Mouse (Mus musculus): ENCODE results near the gene Tmem258. TPM values are rescaled to one million over a fixed set of nuclear protein-coding genes. Genes with fewer than 3 reads are reported as not detected.

The Tmem258 gene
- total RNA-seq, 1 experiment, result 455 TPM

GRCm38 (mm10) chr19:10191326-10191725 is 12.5 kb upstream of the Tmem258 start:
- H3K4me1 ChIP-seq (ENCODE audit: control insufficient read depth in 2 of 2, insufficient read depth in 2 of 2, low read length in 2 of 2, poor library complexity in 1 of 2), result peaks cover 0 to 7% of the 10 kb centered on the region in 2 experiments; a peak in 1 of 4 replicates
- H3K27ac ChIP-seq (ENCODE audit: insufficient read depth, low read depth, low read length, poor library complexity, severe bottlenecking), result no peak overlapping the region
- H3K9ac ChIP-seq (ENCODE audit: insufficient read depth, low read depth, low read length, poor library complexity, severe bottlenecking), result no peak overlapping the region
- in situ Hi-C loops (cut with MboI; ENCODE audit: low sequenced_read_pairs in 2 of 2, unreplicated experiment in 2 of 2), result no loop called here
- H3K9me3 ChIP-seq (ENCODE audit: control insufficient read depth, insufficient read depth, low read depth, low read length), result no peaks in the 10 kb centered on the region
- TF ChIP-seq CHD2 (IDR thresholded peaks at IDR 0.05; ENCODE audit: low read depth, low read length) (no peak), HCFC1 (IDR thresholded peaks at IDR 0.05; ENCODE audit: borderline replicate concordance, insufficient read depth, low read length) (no peak), ZC3H11A (IDR thresholded peaks at IDR 0.05; ENCODE audit: borderline replicate concordance, low read depth, low read length) (no peak), ZNF384 (IDR thresholded peaks at IDR 0.05; ENCODE audit: low read depth, low read length) (no peak), MAFK (IDR thresholded peaks at IDR 0.05; ENCODE audit: insufficient read depth, low read depth, low read length) (no peak)
- H3K4me3 ChIP-seq (ENCODE audit: insufficient read depth in 1 of 2, low read depth in 1 of 2, low read length in 2 of 2, poor library complexity in 1 of 2, severe bottlenecking in 1 of 2), result no peak overlapping the region
- H3K36me3 ChIP-seq (ENCODE audit: control insufficient read depth, insufficient read depth, low read length, poor library complexity, severe bottlenecking), result peaks cover 55% of the 10 kb centered on the region
- DNase-seq (ENCODE audit: low read depth, low spot score), result no peak

GRCm38 (mm10) chr19:10194337-10194736 is 9.5 kb upstream of the Tmem258 start:
- Histone ChIP-seq H3K4me1 (ENCODE audit: control insufficient read depth in 2 of 2, insufficient read depth in 2 of 2, low read length in 2 of 2, poor library complexity in 1 of 2) (peaks cover 0 to 9% of the 10 kb centered on the region in 2 experiments; a peak in 1 of 4 replicates), H3K27ac (ENCODE audit: insufficient read depth, low read depth, low read length, poor library complexity, severe bottlenecking) (no peak overlapping the region), H3K9me3 (ENCODE audit: control insufficient read depth, insufficient read depth, low read depth, low read length) (no peaks in the 10 kb centered on the region), H3K9ac (ENCODE audit: insufficient read depth, low read depth, low read length, poor library complexity, severe bottlenecking) (peak overlapping the region; percentile 42; the same call in 1 of the 2 replicates), H3K4me3 (ENCODE audit: insufficient read depth in 1 of 2, low read depth in 1 of 2, low read length in 2 of 2, poor library complexity in 1 of 2, severe bottlenecking in 1 of 2) (peak overlapping the region; percentile 43 to 45), H3K36me3 (ENCODE audit: control insufficient read depth, insufficient read depth, low read length, poor library complexity, severe bottlenecking) (peaks cover 40% of the 10 kb centered on the region)
- DNase-seq (ENCODE audit: low read depth, low spot score), result peak; percentile 17
- in situ Hi-C loops (cut with MboI; ENCODE audit: low sequenced_read_pairs in 2 of 2, unreplicated experiment in 2 of 2), result no loop called here
- no peak for TF ChIP-seq ZNF384 (IDR thresholded peaks at IDR 0.05; ENCODE audit: low read depth, low read length)
- TF ChIP-seq MAFK (IDR thresholded peaks at IDR 0.05; ENCODE audit: insufficient read depth, low read depth, low read length), result no peak
- no peak for TF ChIP-seq HCFC1 (IDR thresholded peaks at IDR 0.05; ENCODE audit: borderline replicate concordance, insufficient read depth, low read length)
- TF ChIP-seq ZC3H11A (IDR thresholded peaks at IDR 0.05; ENCODE audit: borderline replicate concordance, low read depth, low read length), result no peak
- TF ChIP-seq CHD2 (IDR thresholded peaks at IDR 0.05; ENCODE audit: low read depth, low read length), result no peak

- no peaks in the 10 kb centered on the region for H3K9me3 ChIP-seq (ENCODE audit: control insufficient read depth, insufficient read depth, low read depth, low read length)
- in situ Hi-C loops (cut with MboI; ENCODE audit: low sequenced_read_pairs in 2 of 2, unreplicated experiment in 2 of 2), result no loop called here
Observed at GRCm38 (mm10) chr19:10195252-10195651, 8.6 kb upstream of the Tmem258 start.

GRCm38 (mm10) chr19:10197130-10197529 is 6.7 kb upstream of the Tmem258 start:
- H3K4me1 ChIP-seq (ENCODE audit: control insufficient read depth in 2 of 2, insufficient read depth in 2 of 2, low read length in 2 of 2, poor library complexity in 1 of 2), result peaks cover 0 to 2% of the 10 kb centered on the region in 2 experiments; a peak in 1 of 4 replicates

More at GRCm38 (mm10) chr19:10195252-10195651, 8.6 kb upstream of the Tmem258 start:
- Histone ChIP-seq H3K36me3 (ENCODE audit: control insufficient read depth, insufficient read depth, low read length, poor library complexity, severe bottlenecking) (peaks cover 44% of the 10 kb centered on the region), H3K4me3 (ENCODE audit: insufficient read depth in 1 of 2, low read depth in 1 of 2, low read length in 2 of 2, poor library complexity in 1 of 2, severe bottlenecking in 1 of 2) (no peak overlapping the region), H3K9ac (ENCODE audit: insufficient read depth, low read depth, low read length, poor library complexity, severe bottlenecking) (no peak overlapping the region), H3K4me1 (ENCODE audit: control insufficient read depth in 2 of 2, insufficient read depth in 2 of 2, low read length in 2 of 2, poor library complexity in 1 of 2) (peaks cover 0 to 9% of the 10 kb centered on the region in 2 experiments; a peak in 1 of 4 replicates), H3K27ac (ENCODE audit: insufficient read depth, low read depth, low read length, poor library complexity, severe bottlenecking) (no peak overlapping the region)
- no peak for TF ChIP-seq ZC3H11A (IDR thresholded peaks at IDR 0.05; ENCODE audit: borderline replicate concordance, low read depth, low read length)
- no peak for TF ChIP-seq CHD2 (IDR thresholded peaks at IDR 0.05; ENCODE audit: low read depth, low read length)
- no peak for TF ChIP-seq MAFK (IDR thresholded peaks at IDR 0.05; ENCODE audit: insufficient read depth, low read depth, low read length)
- no peak for TF ChIP-seq ZNF384 (IDR thresholded peaks at IDR 0.05; ENCODE audit: low read depth, low read length)
- no peak for TF ChIP-seq HCFC1 (IDR thresholded peaks at IDR 0.05; ENCODE audit: borderline replicate concordance, insufficient read depth, low read length)
- DNase-seq (ENCODE audit: low read depth, low spot score), result no peak

More at GRCm38 (mm10) chr19:10197130-10197529, 6.7 kb upstream of the Tmem258 start:
- in situ Hi-C loops (cut with MboI; ENCODE audit: low sequenced_read_pairs in 2 of 2, unreplicated experiment in 2 of 2), result no loop called here
- no peaks in the 10 kb centered on the region for H3K9me3 ChIP-seq (ENCODE audit: control insufficient read depth, insufficient read depth, low read depth, low read length)
- TF ChIP-seq ZNF384 (IDR thresholded peaks at IDR 0.05; ENCODE audit: low read depth, low read length), result no peak
- TF ChIP-seq CHD2 (IDR thresholded peaks at IDR 0.05; ENCODE audit: low read depth, low read length), result no peak
- TF ChIP-seq HCFC1 (IDR thresholded peaks at IDR 0.05; ENCODE audit: borderline replicate concordance, insufficient read depth, low read length), result no peak
- no peak for TF ChIP-seq MAFK (IDR thresholded peaks at IDR 0.05; ENCODE audit: insufficient read depth, low read depth, low read length)
- no peak for TF ChIP-seq ZC3H11A (IDR thresholded peaks at IDR 0.05; ENCODE audit: borderline replicate concordance, low read depth, low read length)
- DNase-seq (ENCODE audit: low read depth, low spot score), result no peak
- no peak overlapping the region for H3K27ac ChIP-seq (ENCODE audit: insufficient read depth, low read depth, low read length, poor library complexity, severe bottlenecking)
- H3K4me3 ChIP-seq (ENCODE audit: insufficient read depth in 1 of 2, low read depth in 1 of 2, low read length in 2 of 2, poor library complexity in 1 of 2, severe bottlenecking in 1 of 2), result no peak overlapping the region
- H3K36me3 ChIP-seq (ENCODE audit: control insufficient read depth, insufficient read depth, low read length, poor library complexity, severe bottlenecking), result peaks cover 51% of the 10 kb centered on the region
- H3K9ac ChIP-seq (ENCODE audit: insufficient read depth, low read depth, low read length, poor library complexity, severe bottlenecking), result no peak overlapping the region

Data from ES-E14 (cell line).